Mouse (Mus musculus): Measurements from ENCODE around the gene Pknox2.
A peak's percentile ranks its signal among the peaks of the same experiment; 100 is the strongest.

Gene Pknox2

GRCm38 (mm10) chr9:37147359-37147685 is at the start of gene Pknox2:
Pknox2 (minus strand) TSS chr9:37147407.
- DNase-seq (ENCODE audit: low spot score): no peak

- DNase-seq (ENCODE audit: low spot score): no peak
Measured at GRCm38 (mm10) chr9:37188024-37188423, 40.8 kb upstream of the Pknox2 start.

GRCm38 (mm10) chr9:37187407-37187806 is 40.2 kb upstream of the Pknox2 start:
- no peak for DNase-seq (ENCODE audit: low spot score)

- no peak for DNase-seq (ENCODE audit: low spot score)
Measured at GRCm38 (mm10) chr9:37183176-37183575, 36.0 kb upstream of the Pknox2 start.

- DNase-seq (ENCODE audit: low spot score): no peak
Measured at GRCm38 (mm10) chr9:37181596-37181995, 34.4 kb upstream of the Pknox2 start.

- DNase-seq (ENCODE audit: low spot score): no peak
Measured at GRCm38 (mm10) chr9:37179596-37179995, 32.4 kb upstream of the Pknox2 start.

- DNase-seq (ENCODE audit: low spot score): no peak
Measured at GRCm38 (mm10) chr9:37178911-37179310, 31.7 kb upstream of the Pknox2 start.

GRCm38 (mm10) chr9:37177551-37177950 is 30.3 kb upstream of the Pknox2 start:
- no peak for DNase-seq (ENCODE audit: low spot score)

- peak; percentile 15 for DNase-seq (ENCODE audit: low spot score)
Measured at GRCm38 (mm10) chr9:37177107-37177506, 29.9 kb upstream of the Pknox2 start.

- DNase-seq (ENCODE audit: low spot score): no peak
Measured at GRCm38 (mm10) chr9:37176002-37176401, 28.8 kb upstream of the Pknox2 start.

GRCm38 (mm10) chr9:37173376-37173775 is 26.2 kb upstream of the Pknox2 start:
- no peak for DNase-seq (ENCODE audit: low spot score)

- DNase-seq (ENCODE audit: low spot score): peak; percentile 7
Measured at GRCm38 (mm10) chr9:37166899-37167298, 19.7 kb upstream of the Pknox2 start.

GRCm38 (mm10) chr9:37160686-37161085 is 13.5 kb upstream of the Pknox2 start:
- DNase-seq (ENCODE audit: low spot score): no peak

- no peak for DNase-seq (ENCODE audit: low spot score)
Measured at GRCm38 (mm10) chr9:37147886-37148285, 679 bp upstream of the Pknox2 start.

- DNase-seq (ENCODE audit: low spot score): no peak
Measured at GRCm38 (mm10) chr9:37146603-37147358, 426 bp downstream of the Pknox2 start.

- DNase-seq (ENCODE audit: low spot score): no peak
Measured at GRCm38 (mm10) chr9:37146353-37146602, 929 bp downstream of the Pknox2 start.

GRCm38 (mm10) chr9:37145616-37146352 is 1.4 kb downstream of the Pknox2 start:
- DNase-seq (ENCODE audit: low spot score): no peak

GRCm38 (mm10) chr9:37145151-37145615 is 2.0 kb downstream of the Pknox2 start:
- no peak for DNase-seq (ENCODE audit: low spot score)

GRCm38 (mm10) chr9:37144696-37145095 is 2.5 kb downstream of the Pknox2 start:
- DNase-seq (ENCODE audit: low spot score): no peak

- DNase-seq (ENCODE audit: low spot score): no peak
Measured at GRCm38 (mm10) chr9:37144251-37144650, 3.0 kb downstream of the Pknox2 start.

- DNase-seq (ENCODE audit: low spot score): no peak
Measured at GRCm38 (mm10) chr9:37143046-37143931, 3.9 kb downstream of the Pknox2 start.

GRCm38 (mm10) chr9:37142107-37142506 is 5.1 kb downstream of the Pknox2 start:
- DNase-seq (ENCODE audit: low spot score): no peak
